Mouse (Mus musculus): ENCODE results near the gene Acsl1.
A peak's percentile ranks its signal among the peaks of the same experiment; 100 is the strongest.

Acsl1 gene

DNA sequence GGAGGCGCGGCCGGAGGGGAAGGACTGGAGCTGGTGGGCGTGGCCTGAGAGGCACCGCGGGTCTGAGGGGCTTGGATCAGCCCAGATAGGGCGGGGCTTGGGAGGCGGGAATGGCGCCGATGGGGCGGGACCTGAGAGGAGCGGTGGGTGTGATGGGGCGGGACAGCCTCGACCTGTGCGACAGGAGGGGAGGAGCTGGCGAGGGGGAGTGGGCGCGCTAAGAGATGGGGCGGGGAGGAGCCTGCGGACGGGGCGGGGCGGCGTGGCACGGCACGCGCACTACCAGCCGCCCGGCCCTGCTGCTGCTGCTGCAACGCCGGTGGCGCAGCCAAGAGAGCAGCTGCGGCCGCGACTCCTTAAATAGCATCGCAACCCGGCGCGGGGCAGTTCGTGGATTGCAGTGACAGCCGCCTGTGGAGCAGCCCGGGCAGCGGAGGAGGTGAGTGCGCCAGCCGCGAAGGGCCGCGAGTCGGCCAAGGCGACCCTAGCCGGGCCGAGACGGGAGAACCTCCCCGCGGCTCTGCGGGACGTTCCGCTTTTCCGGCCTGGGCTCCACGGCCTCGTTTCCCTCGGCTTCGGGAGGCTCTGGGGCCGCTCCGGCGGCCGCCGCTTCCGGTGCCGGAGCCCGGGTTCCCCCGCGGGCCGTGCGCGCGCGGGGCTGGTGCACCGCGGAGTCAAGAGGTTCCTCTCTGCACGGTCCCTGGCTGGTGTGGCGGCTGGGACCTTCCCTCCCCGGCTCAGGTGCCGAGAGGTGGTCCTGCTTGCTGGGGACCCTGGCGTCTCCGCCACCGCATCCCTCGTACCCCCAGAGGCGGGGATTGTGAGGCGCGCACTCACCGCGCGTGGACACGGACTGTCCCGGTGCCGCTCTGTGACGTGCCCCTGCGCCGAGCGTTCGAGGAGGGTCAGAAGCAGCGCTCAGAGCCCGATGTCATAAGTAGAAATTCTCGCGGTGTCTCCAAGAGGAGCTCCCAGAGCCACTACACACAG lies at the start of gene Acsl1:
TSS of gene Acsl1 (plus strand) at position 246 of the 990 bp plus-strand sequence.
- peak; percentile 99 for DNase-seq

DNA sequence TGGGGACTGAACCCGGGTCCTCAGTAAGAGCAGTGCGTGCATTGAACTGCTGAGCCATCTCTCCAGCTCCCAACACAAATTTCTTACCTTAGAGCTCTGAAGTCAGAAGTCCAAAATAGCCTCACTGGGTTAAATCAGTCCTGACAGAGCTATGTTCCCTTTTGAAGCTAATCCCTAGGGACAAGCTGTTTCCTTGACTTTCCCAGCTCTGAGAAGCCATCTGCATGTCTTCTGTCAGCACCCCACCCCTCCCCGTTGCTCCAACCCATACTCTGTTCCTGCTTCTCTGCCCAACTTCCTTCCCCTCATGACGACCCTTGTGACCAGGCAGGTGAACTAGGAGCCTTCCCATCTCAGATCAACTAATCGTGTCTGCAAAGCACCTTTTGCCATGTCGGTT lies 49.3 kb upstream of the Acsl1 start:
- no peak for DNase-seq

- peak; percentile 15 for DNase-seq
Observed at GRCm38 (mm10) chr8:46427940-46428339, 42.9 kb upstream of the Acsl1 start.

- DNase-seq: peak; percentile 37
Observed at GRCm38 (mm10) chr8:46429871-46430270, 41.0 kb upstream of the Acsl1 start.

DNA sequence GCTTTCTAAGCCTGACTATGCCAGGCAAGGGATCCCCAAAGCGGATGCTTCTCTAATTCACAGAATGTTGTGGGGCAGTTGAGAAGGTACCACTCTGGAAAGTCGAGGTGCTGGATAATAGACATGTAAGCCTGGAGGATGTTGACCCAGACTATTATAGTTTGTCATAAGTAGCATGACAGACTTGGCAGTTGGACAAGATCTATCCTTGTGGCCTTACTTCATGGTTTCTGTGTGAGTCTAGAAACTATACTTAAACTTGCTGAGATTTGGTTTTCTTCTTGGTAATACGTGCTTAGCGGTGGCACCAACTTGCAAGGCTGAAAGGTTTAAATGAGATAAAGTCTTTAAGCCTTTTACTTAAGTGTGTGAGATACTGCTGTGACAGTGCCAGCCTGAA lies 38.9 kb upstream of the Acsl1 start:
- no peak for DNase-seq

- DNase-seq: no peak
Observed at GRCm38 (mm10) chr8:46432581-46432980, 38.3 kb upstream of the Acsl1 start.

DNA sequence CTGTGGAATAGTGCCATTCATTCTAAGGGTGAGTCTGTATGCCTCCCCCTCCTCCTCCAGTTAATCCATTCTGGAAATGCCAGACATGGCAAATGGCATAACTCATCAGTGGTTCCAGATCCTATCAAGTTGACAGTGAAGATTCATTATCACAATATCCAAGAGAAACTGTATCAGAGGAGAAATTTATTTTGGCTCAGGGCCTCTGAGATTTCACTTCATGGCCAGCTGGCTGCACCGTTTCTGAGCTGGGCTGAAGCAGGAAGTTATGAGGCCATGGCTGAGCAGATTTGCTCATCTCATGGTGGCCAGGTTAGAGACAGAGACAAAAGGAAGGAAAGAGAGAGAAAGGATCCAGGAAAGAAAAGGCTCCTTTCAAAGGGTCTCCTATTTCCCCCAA lies 37.2 kb upstream of the Acsl1 start:
- DNase-seq: no peak

DNA sequence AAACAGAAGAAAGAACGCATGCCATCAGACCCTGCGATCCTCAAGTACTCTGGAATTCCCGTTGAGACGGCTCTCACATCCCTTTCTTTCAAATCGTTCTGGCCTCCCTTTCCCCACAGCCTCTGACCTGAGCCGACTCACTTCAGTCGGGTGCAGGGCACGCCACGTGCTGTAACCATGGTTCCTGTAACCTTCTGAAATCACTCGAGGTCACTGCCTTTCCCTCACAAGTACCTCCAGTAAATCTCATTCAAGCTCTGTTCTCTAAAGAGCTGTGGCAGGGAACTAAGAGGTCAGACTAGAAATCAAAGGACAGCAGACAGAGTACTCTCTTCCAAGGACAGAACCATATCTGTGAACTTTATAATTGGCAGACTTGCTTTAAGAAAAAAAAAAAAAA lies 32.3 kb upstream of the Acsl1 start:
- DNase-seq: peak; percentile 65

DNA sequence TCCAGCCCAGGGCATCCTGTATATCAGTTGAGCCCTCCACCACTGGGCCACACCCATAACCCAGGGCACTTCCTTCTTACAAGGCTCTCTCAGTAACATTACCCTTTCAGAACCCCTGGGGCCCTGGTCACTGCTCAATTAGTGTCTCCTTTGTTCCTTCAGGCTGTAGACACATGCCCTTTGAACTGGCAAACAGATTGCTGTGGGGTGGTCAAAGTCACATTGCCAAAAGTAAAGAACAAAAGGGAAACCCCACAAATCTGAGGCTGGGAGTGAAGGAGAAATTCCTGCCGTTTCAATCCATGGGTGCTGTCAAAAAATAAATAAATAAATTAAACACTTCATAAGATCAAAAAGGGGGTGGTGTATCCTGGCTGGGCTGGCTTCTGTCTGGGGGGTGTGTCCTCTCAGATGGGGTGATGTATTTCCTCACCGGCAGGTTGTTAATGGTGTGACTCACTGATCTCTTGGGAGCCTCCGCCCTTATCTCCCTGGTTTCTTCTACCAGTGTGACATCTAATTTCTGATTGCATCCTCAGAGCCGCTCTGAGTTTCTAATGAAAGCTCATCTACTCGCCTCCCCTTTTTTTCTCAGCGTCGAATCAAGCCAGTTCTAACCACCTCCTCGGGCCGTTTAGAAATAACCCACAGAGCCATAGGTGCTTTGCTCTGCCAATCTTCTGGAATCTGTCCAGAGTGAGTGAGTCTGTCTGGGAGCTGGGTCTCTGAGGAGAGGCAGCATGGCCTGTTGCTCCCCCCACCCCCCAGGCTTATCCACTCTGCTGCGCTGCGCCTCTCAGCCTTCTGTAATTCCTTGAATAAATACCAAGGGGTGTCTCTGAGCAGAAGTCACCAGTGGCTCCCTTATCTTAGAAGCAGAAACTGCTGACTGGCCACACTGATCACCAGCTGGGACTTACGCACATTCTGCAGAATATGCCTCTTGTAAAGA lies 24.6 kb upstream of the Acsl1 start:
- DNase-seq: peak; percentile 34

DNA sequence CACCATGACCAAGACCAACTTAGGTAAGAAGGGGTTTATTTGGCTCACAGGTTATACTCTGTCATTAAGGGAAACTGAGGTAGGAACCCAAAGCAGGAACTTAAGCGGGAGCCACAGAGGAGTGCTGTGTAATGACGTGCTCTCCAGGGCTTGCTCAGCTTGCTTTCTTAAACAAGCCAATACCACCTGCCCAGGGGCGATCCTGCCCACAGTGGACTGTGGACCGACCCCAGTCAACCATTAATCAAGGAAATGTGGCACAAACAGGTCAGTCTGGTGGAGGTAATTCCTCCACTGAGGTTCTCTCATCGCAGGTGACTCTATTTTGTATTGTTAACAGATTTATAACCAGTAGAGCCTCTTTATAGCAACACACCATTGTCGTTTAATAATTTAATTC lies 23.5 kb upstream of the Acsl1 start:
- peak; percentile 85 for DNase-seq

- peak; percentile 44 for DNase-seq
Observed at GRCm38 (mm10) chr8:46448606-46449005, 22.2 kb upstream of the Acsl1 start.

DNA sequence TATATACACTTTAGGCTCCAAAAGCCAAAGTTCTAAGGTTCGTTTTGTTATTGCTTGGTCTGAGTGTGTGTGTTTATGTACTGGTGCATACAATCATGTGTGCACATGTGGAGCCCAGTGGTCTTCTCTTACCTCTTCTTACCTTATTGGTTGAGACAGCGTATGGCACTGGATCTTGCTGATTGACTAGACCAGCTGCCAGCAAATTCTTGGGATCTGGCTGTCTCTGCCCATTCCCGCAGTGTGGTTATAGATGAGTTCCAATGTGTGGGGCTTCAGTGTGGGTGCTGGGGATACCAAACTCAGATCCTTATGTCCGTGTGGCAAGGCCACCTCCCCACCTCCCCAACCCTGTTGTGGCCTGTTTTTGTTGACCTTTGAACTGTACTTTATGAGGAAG lies 21.8 kb upstream of the Acsl1 start:
- no peak for DNase-seq

GRCm38 (mm10) chr8:46449723-46450251 lies 21.1 kb upstream of the Acsl1 start:
- DNase-seq: no peak

GRCm38 (mm10) chr8:46458215-46458811 lies 12.5 kb upstream of the Acsl1 start:
- no peak for DNase-seq

- no peak for DNase-seq
Observed at GRCm38 (mm10) chr8:46468400-46468799, 2.4 kb upstream of the Acsl1 start.

- DNase-seq: no peak
Observed at GRCm38 (mm10) chr8:46469071-46469769, 1.6 kb upstream of the Acsl1 start.

- DNase-seq: peak; percentile 33
Observed at GRCm38 (mm10) chr8:46470091-46470791, 596 bp upstream of the Acsl1 start.

DNA sequence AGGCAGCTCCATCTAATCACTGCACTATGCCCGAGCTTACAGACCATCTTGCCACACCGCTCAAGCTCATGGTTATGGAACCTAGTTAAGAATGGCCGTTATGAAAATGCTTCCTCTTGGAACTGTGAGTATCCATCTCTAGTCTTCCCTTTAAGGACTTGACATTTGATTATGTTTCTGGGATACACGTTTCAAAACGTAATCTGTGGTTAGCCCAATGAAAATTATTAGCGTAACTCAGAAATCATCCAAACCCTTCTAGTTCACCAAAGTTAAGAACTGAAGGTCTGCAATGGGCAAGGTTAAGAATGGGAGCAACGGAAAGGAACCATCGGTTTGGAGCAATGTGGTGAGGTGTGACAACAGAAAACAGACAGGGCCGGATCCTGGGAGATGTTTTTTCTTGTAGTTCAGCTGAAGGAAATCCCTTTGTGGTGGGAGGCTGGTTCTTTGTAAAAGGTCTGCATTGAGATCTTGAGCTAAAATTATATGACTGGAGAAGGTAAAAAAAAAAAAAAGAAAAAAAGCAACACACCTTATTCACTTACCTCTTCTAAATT lies 1.2 kb downstream of the Acsl1 start:
- DNase-seq: no peak

DNA sequence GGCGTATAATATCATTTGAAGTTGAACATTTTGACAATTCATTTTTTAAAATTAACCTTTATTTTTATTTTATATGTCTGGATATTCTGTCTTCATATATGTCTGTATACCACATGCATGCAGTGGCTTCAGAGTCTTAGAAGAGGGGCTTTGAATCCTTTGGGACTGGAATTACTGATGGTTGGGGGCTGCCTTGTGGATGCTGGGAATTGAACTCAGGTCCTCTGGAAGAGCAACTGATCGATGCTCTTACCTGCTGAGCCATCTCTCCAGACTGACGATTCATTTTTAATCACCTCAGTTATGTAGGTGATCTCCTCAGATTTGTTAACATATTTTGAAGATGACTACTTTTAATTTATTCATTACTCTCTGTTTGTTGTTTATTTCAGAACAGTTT lies 3.3 kb downstream of the Acsl1 start:
- no peak for DNase-seq

DNA sequence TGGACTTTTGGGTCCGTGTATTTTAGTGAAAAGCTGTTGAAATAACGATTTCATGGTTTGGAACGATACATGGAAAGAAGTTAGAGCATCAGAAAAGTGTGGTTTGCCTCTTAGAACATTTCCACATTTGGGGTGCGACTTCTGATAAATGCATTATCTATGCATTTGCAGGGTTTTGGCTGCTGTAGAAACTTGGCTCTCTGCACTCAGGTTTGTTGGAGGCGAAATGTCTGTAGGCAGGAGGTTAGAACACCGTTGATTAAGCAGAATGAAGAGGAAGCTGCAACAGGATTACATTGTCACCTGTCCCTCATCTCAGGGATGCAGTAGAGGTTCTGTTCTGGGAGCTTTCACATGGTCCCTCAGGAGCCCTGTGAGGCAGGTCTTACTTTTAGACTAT lies 3.8 kb downstream of the Acsl1 start:
- no peak for DNase-seq

- no peak for DNase-seq
Observed at GRCm38 (mm10) chr8:46475404-46475803, 4.6 kb downstream of the Acsl1 start.

All from kidney, postnatal 14 days (tissue).